Mouse (Mus musculus): ENCODE data around the gene Opcml. TPM values are rescaled to one million over a fixed set of nuclear protein-coding genes. Genes with fewer than 3 reads are reported as not detected.

Opcml gene
- polyA plus RNA-seq, 1 experiment from 2014 or later, result 7.4 TPM

GRCm38 (mm10) chr9:28281571-28281970, 491.0 kb downstream of the Opcml start:
- 79% methylated on average over 3 of the region's 3 CpGs for WGBS
- Histone ChIP-seq H3K27ac (no peak overlapping the region), H3K9ac (no peak overlapping the region), H3K36me3 (no peaks in the 10 kb centered on the region), H3K27me3 (replicated peaks) (no peaks in the 10 kb centered on the region), H3K4me1 (no peaks in the 10 kb centered on the region), H3K4me3 (no peak overlapping the region), H3K4me2 (replicated peaks) (no peak overlapping the region), H3K9me3 (no peaks in the 10 kb centered on the region)
- ATAC-seq (ENCODE audit: low FRiP score, low read depth), result no peak

- ATAC-seq (ENCODE audit: low FRiP score, low read depth), result no peak
- no peak overlapping the region for H3K9ac ChIP-seq
- no peaks in the 10 kb centered on the region for H3K27me3 ChIP-seq (replicated peaks)
- H3K27ac ChIP-seq, result no peak overlapping the region
- no peak overlapping the region for H3K4me3 ChIP-seq
- WGBS, result 92% methylated on average over 3 of the region's 3 CpGs
- no peaks in the 10 kb centered on the region for H3K4me1 ChIP-seq
- no peak overlapping the region for H3K4me2 ChIP-seq (replicated peaks)
- H3K36me3 ChIP-seq, result no peaks in the 10 kb centered on the region
- H3K9me3 ChIP-seq, result no peaks in the 10 kb centered on the region
Observed at GRCm38 (mm10) chr9:28285016-28285415, 494.4 kb downstream of the Opcml start.

- Histone ChIP-seq H3K27ac (no peak overlapping the region), H3K4me3 (no peak overlapping the region), H3K9me3 (no peaks in the 10 kb centered on the region), H3K36me3 (no peaks in the 10 kb centered on the region), H3K4me1 (no peaks in the 10 kb centered on the region), H3K9ac (no peak overlapping the region), H3K27me3 (replicated peaks) (no peaks in the 10 kb centered on the region), H3K4me2 (replicated peaks) (no peak overlapping the region)
- 78% methylated on average over 7 of the region's 7 CpGs for WGBS
- ATAC-seq (ENCODE audit: low FRiP score, low read depth), result no peak
Observed at GRCm38 (mm10) chr9:28286384-28286783, 495.8 kb downstream of the Opcml start.

GRCm38 (mm10) chr9:28287485-28287884, 496.9 kb downstream of the Opcml start:
- no peaks in the 10 kb centered on the region for H3K27me3 ChIP-seq (replicated peaks)
- 67% methylated on average over 2 of the region's 2 CpGs for WGBS
- H3K4me1 ChIP-seq, result no peaks in the 10 kb centered on the region
- no peak overlapping the region for H3K4me3 ChIP-seq
- no peak overlapping the region for H3K4me2 ChIP-seq (replicated peaks)
- no peak for ATAC-seq (ENCODE audit: low FRiP score, low read depth)
- no peaks in the 10 kb centered on the region for H3K36me3 ChIP-seq
- no peak overlapping the region for H3K9ac ChIP-seq
- no peaks in the 10 kb centered on the region for H3K9me3 ChIP-seq
- H3K27ac ChIP-seq, result no peak overlapping the region

GRCm38 (mm10) chr9:28289696-28290330, 499.2 kb downstream of the Opcml start:
- H3K27ac ChIP-seq, result no peak overlapping the region
- H3K4me3 ChIP-seq, result no peak overlapping the region
- WGBS, result 46% methylated on average over 1 of the region's 1 CpGs
- H3K27me3 ChIP-seq (replicated peaks), result no peaks in the 10 kb centered on the region
- ATAC-seq (ENCODE audit: low FRiP score, low read depth), result no peak
- H3K36me3 ChIP-seq, result no peaks in the 10 kb centered on the region
- H3K9ac ChIP-seq, result no peak overlapping the region
- H3K4me2 ChIP-seq (replicated peaks), result no peak overlapping the region
- H3K9me3 ChIP-seq, result no peaks in the 10 kb centered on the region
- H3K4me1 ChIP-seq, result no peaks in the 10 kb centered on the region

- Histone ChIP-seq H3K4me2 (replicated peaks) (no peak overlapping the region), H3K27ac (no peak overlapping the region), H3K36me3 (no peaks in the 10 kb centered on the region), H3K27me3 (replicated peaks) (no peaks in the 10 kb centered on the region), H3K4me3 (no peak overlapping the region), H3K4me1 (no peaks in the 10 kb centered on the region), H3K9me3 (no peaks in the 10 kb centered on the region), H3K9ac (no peak overlapping the region)
- 85% methylated on average over 8 of the region's 8 CpGs for WGBS
- ATAC-seq (ENCODE audit: low FRiP score, low read depth), result no peak
Observed at GRCm38 (mm10) chr9:28303659-28304058, 513.1 kb downstream of the Opcml start.

- Histone ChIP-seq H3K9me3 (no peaks in the 10 kb centered on the region), H3K27ac (no peak overlapping the region), H3K27me3 (replicated peaks) (no peaks in the 10 kb centered on the region), H3K4me2 (replicated peaks) (no peak overlapping the region), H3K36me3 (no peaks in the 10 kb centered on the region), H3K4me3 (no peak overlapping the region), H3K9ac (no peak overlapping the region), H3K4me1 (no peaks in the 10 kb centered on the region)
- ATAC-seq (ENCODE audit: low FRiP score, low read depth), result peak; percentile 48; the same call in 1 of the 2 replicates
- 60% methylated on average over 11 of the region's 11 CpGs for WGBS
Observed at GRCm38 (mm10) chr9:28306364-28307121, 516.0 kb downstream of the Opcml start.

- Histone ChIP-seq H3K9ac (no peak overlapping the region), H3K4me3 (no peak overlapping the region), H3K27ac (no peak overlapping the region), H3K27me3 (replicated peaks) (no peaks in the 10 kb centered on the region), H3K36me3 (no peaks in the 10 kb centered on the region), H3K9me3 (no peaks in the 10 kb centered on the region), H3K4me2 (replicated peaks) (no peak overlapping the region), H3K4me1 (no peaks in the 10 kb centered on the region)
- ATAC-seq (ENCODE audit: low FRiP score, low read depth), result no peak
Observed at GRCm38 (mm10) chr9:28307122-28307430, 516.5 kb downstream of the Opcml start.

GRCm38 (mm10) chr9:28307481-28308050, 517.0 kb downstream of the Opcml start:
- Histone ChIP-seq H3K9ac (no peak overlapping the region), H3K36me3 (no peaks in the 10 kb centered on the region), H3K9me3 (no peaks in the 10 kb centered on the region), H3K4me2 (replicated peaks) (no peak overlapping the region), H3K4me3 (no peak overlapping the region), H3K27ac (no peak overlapping the region), H3K27me3 (replicated peaks) (no peaks in the 10 kb centered on the region), H3K4me1 (no peaks in the 10 kb centered on the region)
- WGBS, result 76% methylated on average over 6 of the region's 6 CpGs
- no peak for ATAC-seq (ENCODE audit: low FRiP score, low read depth)

- Histone ChIP-seq H3K36me3 (no peaks in the 10 kb centered on the region), H3K9me3 (no peaks in the 10 kb centered on the region), H3K27me3 (replicated peaks) (no peaks in the 10 kb centered on the region), H3K4me3 (no peak overlapping the region), H3K9ac (no peak overlapping the region), H3K27ac (no peak overlapping the region), H3K4me2 (replicated peaks) (no peak overlapping the region), H3K4me1 (no peaks in the 10 kb centered on the region)
- no peak for ATAC-seq (ENCODE audit: low FRiP score, low read depth)
Observed at GRCm38 (mm10) chr9:28317881-28318280, 527.3 kb downstream of the Opcml start.

GRCm38 (mm10) chr9:28319021-28319755, 528.6 kb downstream of the Opcml start:
- 79% methylated on average over 4 of the region's 4 CpGs for WGBS
- no peak for ATAC-seq (ENCODE audit: low FRiP score, low read depth)

GRCm38 (mm10) chr9:28319802-28320201, 529.2 kb downstream of the Opcml start:
- Histone ChIP-seq H3K4me2 (replicated peaks) (no peak overlapping the region), H3K4me1 (no peaks in the 10 kb centered on the region), H3K9ac (no peak overlapping the region), H3K36me3 (no peaks in the 10 kb centered on the region), H3K27me3 (replicated peaks) (no peaks in the 10 kb centered on the region), H3K9me3 (no peaks in the 10 kb centered on the region), H3K4me3 (no peak overlapping the region), H3K27ac (no peak overlapping the region)
- 78% methylated on average over 1 of the region's 1 CpGs for WGBS
- ATAC-seq (ENCODE audit: low FRiP score, low read depth), result no peak

More at GRCm38 (mm10) chr9:28319021-28319755, 528.6 kb downstream of the Opcml start:
- Histone ChIP-seq H3K27ac (no peak overlapping the region), H3K4me1 (no peaks in the 10 kb centered on the region), H3K9me3 (no peaks in the 10 kb centered on the region), H3K36me3 (no peaks in the 10 kb centered on the region), H3K4me3 (no peak overlapping the region), H3K9ac (no peak overlapping the region), H3K27me3 (replicated peaks) (no peaks in the 10 kb centered on the region), H3K4me2 (replicated peaks) (no peak overlapping the region)

Data from neural tube, embryonic 12.5 days (tissue).